Mouse (Mus musculus) retina, postnatal 7 days (tissue): ENCODE results near the gene Tmem229a.

Source experiments
- DNase-seq: peaks from one replicate; pipeline ENCODE4 v3.0.0-alpha.2; 2012; ENCODE audit warnings: low read depth, low spot score

The Tmem229a gene

DNA sequence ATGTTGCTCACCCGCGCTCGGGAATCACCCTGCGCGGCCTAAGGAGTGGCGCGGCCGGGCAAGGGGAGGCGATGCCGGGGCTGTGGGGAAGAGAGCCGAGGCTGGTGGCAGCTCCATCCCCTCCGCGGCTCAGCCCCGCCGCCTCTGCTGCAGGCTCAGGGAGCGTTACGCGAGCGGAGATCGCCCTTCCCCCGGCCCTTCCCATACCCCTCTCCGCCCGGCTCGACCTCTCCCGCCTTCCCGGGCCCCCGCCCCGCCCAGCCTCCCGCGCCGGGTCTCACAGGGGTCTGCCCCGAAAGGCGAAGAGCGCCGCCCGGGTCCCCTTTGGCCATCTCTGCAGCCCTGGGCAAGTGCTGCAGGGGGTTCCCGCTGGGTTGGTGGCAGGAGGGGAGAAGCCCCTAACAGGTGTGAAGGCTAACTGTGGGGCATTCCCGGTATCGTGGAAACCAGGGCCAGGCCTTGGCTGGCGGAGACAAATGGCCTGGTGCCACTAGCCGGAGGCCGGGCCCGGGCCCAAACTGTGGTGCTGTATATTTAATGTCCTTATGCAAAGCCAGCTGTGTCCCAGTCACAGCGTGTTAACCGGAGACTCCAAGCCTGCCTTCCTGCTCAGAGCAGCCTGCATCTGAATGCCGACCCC is at the start of gene Tmem229a:
Tmem229a (minus strand) TSS at position 352 of the 640 bp plus-strand sequence.
- peak; percentile 39 for DNase-seq

DNA sequence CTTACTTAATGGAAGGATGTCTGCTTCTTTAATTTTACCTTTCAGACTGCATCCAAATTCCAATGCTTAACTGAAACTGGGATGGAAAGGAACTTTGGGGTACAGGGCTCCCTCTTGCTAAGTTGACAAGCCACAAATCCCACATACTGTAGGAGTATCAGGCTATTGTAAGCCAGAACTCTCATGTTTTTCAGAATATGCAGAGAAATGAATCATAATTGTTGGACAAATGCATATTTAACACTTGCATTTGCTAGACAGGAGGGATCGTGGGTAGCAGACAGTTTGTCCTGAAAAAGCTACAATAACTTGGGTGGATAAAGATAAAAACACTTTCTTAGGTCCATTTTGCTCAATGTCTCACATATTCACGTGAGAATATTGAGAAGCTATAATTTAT is 37.7 kb upstream of the Tmem229a start:
- no peak for DNase-seq

DNA sequence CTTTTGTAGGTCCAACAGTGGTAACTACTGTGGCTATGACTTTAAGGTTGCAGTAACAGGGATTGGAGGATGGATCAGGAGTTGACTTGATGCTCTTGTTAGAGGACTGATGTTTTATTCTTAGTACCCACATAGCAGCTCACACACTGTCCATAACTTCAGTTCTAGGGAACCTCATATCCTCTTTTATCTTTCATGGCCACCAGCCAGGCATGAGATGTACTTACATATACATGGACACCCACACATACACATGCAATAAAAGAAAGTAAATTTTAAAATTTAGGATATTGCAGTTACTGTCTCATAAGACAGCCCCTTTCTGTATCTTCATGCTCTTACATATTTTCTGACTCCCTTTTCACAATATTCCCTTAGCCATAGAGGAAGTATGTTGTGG is 33.7 kb upstream of the Tmem229a start:
- no peak for DNase-seq

DNA sequence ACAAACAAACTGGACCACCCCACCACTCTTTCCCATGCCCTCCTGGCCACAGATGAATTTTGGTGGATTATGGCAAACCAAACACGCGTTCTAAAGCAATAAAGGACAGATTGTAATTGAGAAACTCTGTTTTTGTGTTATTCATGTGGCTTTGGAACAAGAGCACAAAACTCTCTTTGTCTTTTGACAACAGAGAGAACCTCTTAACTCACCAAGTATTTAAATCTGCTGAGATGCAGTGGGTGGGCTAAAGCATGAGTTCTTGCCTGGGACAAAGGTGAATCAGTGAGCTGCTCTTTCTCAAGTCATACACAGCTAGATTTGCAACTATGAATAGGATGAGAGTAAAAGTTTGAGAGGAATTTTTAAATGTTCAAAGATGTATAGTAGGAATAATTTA is 20.1 kb upstream of the Tmem229a start:
- DNase-seq: no peak

GRCm38 (mm10) chr6:24968471-24969223 is 12.6 kb upstream of the Tmem229a start:
- no peak for DNase-seq

DNA sequence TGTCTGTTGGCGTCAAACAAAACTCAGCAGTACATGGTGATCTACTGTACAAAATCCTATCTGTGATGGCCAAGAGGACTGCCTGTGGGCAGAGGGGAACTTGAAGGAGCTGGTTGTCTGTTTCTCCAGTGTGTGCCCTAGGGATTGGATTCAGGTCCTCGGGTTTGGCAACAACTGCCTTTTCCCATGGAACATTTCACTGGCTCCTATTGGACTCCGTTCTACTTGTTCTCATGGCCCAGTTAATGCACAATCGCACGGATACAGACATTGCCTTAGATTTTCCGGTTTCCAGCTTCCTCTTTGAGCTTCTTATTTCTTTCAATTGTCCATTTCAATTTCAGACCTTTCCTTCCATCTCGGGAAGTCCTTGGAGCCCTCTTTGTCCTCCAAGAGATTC is 11.6 kb upstream of the Tmem229a start:
- DNase-seq: no peak

- no peak for DNase-seq
These were observed 10.0 kb upstream of the Tmem229a start for GRCm38 (mm10) chr6:24966010-24966682.

- DNase-seq: no peak
These were observed 7.7 kb upstream of the Tmem229a start for GRCm38 (mm10) chr6:24963754-24964153.

DNA sequence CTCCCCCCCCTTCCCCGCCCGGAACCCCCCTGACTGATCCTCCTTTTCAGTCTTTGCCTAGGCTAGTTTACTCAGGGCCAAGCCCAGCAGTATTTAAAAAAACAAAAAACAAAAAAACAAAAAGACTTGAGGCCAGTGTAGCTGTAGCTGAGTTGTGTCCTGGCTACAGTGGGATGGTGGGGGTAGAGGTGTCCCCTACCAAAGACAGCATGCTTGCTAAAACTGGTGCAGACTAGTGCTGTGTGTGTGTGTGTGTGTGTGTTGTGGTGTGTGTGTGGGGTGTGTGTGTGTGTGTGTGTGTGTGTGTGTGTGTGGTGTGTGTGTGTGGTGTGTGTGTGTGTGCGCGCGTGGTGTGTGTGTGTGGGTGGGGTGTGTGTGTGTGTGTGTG is 483 bp upstream of the Tmem229a start:
- no peak for DNase-seq

DNA sequence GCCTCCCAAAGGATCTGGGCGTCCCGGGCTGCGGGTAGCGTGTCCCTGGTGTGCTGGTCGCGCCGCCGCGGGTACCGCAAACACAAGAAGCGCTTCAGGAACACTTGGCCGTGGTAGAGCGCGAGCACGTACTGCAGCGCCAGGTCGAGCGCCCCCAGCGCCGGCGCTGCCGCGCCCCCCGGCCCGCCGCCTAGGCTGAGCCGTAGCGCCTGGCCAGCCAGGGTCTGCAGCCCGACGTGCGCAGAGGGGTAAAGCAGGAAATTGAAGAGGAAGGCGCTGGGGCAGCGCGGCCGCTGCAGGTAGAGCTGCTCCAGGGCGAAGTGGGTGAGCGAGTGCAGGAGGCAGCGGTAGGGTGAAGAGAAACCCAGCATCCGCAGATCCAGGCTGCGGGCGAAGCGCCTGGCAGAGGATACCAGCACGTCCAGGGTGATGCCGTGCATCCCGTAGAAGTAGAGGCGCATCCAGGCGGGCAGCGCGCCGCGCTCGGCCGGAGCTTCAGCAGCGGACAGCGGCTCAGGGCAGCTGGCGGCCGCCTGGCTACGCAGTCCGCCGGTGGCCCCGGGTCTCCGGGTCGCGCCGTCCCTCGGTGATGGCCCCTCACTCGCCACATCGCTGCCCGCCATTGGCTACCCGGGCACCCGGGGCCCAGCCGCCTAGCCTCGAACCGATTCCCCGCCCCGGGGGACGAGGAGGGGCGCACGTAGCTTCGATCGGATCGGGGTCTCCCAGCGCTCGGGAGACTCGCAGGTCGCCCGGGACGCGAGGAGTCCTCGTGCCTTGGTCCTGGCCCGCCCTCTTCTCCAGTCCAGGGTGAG is 759 bp downstream of the Tmem229a start:
- DNase-seq: peak; percentile 34

DNA sequence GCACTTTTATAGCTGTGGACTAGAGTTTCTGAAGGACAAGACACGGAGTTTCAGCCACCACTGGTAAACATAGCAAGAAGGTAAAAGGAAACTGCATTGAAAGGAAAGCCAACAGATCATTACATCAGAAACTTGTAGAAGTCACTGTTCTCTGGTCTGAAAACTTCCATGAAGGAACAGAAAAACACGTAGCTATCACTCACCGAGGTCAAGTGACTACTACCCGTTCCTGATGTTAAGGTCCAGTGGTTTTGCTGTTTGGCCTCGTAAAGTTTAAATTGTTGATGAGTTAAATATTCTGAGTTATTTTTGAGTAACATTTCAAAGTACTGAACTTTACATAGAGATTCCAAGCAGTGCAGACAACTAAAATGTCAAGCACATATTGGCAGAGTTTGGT is 2.0 kb downstream of the Tmem229a start:
- no peak for DNase-seq

DNA sequence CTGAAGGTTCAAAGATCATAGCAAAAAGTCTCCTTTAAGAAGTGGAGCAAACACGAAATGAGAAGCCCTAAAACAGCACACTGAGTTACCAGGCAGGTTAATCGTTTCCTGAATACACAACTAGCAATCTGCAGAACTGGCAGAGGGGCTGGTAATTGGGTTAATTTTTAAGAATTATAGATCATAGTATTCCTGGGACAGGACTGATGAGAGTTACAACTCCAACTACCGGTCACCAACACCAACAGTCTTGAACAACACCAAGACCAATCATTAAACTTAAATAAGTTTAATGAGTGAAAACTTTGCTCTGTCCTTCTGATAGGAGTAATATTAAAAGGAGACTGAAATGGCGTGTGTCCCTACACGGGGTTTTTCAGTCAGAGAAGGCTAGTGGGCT is 3.8 kb downstream of the Tmem229a start:
- DNase-seq: no peak

DNA sequence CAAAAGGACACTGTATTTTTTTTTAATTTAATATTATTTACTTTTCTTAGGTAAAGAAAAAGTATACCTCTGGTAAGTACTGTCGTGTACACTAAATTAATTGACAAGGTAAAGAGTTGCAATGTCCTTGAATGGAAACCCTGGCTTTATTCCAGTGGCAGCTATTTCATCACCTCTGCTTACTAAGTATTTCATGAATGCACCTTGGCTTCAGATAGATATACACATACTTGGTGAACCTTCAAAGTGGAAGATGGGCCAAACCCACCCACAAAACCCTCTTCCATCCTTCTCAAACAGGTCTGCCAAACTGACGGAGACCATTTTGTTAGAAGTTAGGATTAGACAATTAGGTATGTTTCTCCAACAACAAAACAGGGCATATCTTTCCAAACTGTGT is 5.4 kb downstream of the Tmem229a start:
- DNase-seq: no peak

GRCm38 (mm10) chr6:24925076-24925785 is 30.9 kb downstream of the Tmem229a start:
- no peak for DNase-seq

DNA sequence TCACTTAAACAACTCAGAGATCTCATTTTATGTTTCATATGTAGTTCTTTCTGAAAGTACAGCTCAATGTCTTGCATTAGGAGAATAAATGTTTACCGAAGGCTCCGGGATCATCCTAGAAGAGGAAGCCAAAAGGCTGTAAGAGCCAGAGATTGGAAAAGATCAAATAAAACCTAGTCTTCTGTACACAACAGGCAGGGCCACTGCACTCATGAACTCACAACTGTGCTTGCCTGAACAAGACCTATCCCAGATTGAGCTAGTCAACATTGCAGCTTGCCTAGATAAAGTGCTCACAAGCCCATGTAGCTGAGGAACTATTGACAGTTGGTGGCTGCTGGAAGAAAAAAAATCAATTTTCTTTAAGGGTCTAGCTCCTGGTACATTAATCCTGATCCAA is 42.5 kb downstream of the Tmem229a start:
- no peak for DNase-seq

GRCm38 (mm10) chr6:24910728-24911105 is 45.4 kb downstream of the Tmem229a start:
- DNase-seq: no peak

DNA sequence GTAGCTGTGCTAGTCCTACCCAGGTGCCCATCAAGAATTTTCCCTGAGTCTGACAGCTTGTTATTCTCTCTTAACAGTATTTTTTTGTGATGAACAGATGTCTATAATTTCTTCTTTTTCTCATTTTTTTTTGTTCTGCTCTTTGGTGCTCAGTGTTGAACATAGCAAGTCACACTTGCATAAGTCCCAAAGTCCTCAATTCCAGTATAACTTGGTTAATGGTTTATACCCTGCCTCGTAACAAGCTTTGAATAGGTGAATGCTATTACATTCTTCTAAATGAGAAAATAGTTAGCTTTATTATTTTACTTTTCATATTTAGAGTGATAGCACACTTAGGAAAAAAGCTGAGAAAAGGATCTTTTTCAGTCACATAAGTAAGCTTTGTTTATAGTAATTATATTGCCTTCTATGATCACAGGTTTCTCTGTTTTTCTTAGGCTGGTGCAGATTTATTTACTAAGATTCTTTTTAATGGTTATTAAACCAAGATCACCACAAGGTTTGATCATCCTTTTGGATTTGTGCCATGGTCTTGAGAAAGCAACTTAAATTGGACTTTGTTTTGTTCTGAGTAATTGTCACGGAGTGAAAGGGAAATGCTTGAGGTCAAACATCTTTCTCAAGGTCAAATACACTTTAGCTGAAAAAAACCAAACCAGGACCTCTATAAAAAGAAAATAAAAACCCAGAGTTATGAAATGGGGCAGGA is 45.9 kb downstream of the Tmem229a start:
- no peak for DNase-seq

DNA sequence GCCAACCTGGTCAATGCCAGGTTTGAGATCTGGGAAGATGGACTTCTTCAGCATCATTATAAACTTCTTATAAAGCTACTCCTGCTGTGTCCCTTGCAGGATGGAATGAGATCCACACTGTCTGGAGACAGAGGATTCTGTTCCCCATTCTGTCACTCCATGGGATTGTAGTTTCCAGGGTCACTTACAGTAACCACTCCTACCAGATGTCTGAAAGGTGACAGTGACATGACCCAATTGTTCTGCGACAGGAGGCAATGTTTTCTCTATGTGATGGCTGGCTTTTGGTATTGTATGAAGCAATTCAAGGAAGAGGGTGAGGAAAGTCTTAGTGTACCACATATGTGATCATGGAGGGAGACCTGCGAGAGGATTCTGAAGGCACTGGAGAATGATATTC is 48.3 kb downstream of the Tmem229a start:
- no peak for DNase-seq

- no peak for DNase-seq
These were observed 51.0 kb downstream of the Tmem229a start for GRCm38 (mm10) chr6:24905101-24905500.
